Mouse (Mus musculus): Measurements from ENCODE around the gene Spata1. TPM values are rescaled to one million over a fixed set of nuclear protein-coding genes. Genes with fewer than 3 reads are reported as not detected.

Spata1 gene
- 1 to 10 TPM; 2.7 to 3.6 TPM for total RNA-seq (2021)
- long read RNA-seq, experiment 1, partial matches to known transcripts, result 0 of 2 reads
- long read RNA-seq, experiment 1, other reads (novel, unspliced or antisense), result 2 of 2 reads
- long read RNA-seq, experiment 2, result 0 reads

- intact Hi-C loops (cut with DNase I), result loop anchor here (2.0 to 5.0 kb wide), 3 partner anchors 21 to 92 kb away; partner anchors contain the start of gene Rpf1
- peak; percentile 94 to 95 for DNase-seq
These were observed at the start of gene Spata1, which contains the start of gene Gng5 for GRCm38 (mm10) chr3:146499431-146500002. Gene Spata1 (minus strand): TSS chr3:146499753. Gene Gng5 (plus strand): TSS chr3:146499807.

GRCm38 (mm10) chr3:146543632-146544031 is 44.1 kb upstream of the Spata1 start:
- DNase-seq, result no peak
- intact Hi-C loops (cut with DNase I), result no loop called here

GRCm38 (mm10) chr3:146540521-146541273 is 41.1 kb upstream of the Spata1 start:
- intact Hi-C loops (cut with DNase I), result no loop called here
- DNase-seq, result no peak

DNA sequence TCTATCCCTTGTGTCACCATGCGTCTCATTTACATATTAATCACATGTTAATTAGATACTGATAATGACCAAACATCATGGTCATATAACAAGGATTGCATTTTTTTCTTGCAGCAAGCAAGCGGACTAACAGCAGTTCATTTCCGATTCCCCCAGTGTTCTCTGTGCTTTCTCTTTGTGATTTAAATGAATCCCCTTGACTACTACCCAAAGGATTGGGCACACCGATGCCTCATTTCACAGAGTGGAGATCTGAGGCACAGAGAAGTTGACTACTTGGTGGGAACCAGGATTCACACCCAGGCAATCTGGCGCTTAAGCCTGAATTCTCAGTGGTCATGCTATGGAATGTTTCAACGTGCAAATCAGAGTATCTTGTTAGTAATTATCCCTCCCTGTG is 35.4 kb upstream of the Spata1 start:
- intact Hi-C loops (cut with DNase I), result no loop called here
- DNase-seq, result no peak

- DNase-seq, result no peak
- intact Hi-C loops (cut with DNase I), result no loop called here
These were observed 28.8 kb upstream of the Spata1 start for GRCm38 (mm10) chr3:146528335-146528734.

GRCm38 (mm10) chr3:146521652-146522020 is 22.1 kb upstream of the Spata1 start:
- intact Hi-C loops (cut with DNase I), result loop anchor here (2.0 to 5.0 kb wide), 2 partner anchors 21 to 119 kb away; partner anchors contain the start of gene Ssx2ip
- DNase-seq, result no peak

DNA sequence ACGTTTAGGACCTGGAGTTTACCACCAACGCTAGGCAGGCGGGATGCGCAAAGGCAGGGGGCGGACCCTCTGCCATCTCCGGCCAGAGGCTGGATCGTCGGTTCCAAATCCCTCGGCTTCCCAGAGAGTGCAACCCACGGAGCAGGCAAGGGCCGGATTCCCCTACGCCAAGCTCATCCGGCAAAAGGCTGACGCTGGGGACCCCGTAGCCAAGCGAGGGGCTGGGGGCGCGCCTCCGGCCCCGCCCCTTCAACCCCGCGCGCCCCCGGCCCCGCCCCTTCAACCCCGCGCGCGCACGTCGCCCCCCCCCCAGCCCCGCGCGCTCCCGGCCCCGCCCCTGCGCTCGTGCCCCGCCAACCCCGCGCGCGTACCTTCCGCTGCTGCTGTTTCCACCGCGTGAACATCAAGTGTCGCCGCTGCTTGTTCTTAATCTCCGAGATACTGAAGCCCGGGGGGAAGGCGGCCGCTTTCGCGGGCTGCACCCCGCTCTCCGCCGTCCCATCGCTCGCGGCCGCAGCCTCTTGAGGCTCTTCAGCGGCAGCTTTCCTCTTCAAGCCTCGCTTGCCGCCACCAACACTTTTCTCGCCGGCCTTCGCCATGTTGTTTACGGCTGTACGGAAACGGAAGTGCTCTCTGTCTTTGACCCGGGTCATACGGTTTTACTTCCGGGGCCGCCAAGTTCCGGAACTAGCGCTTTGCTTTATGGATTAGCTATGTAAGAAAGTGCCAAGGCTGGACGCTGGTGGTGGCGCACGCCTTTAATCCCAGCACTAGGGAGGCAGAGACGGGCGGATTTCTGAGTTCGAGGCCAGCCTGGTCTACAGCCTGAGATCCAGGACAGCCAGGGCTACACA is 21.5 kb upstream of the Spata1 start, which contains the start of gene Rpf1:
Rpf1 (minus strand) TSS at position 632 of the 854 bp plus-strand sequence.
- intact Hi-C loops (cut with DNase I), result loop anchor here (2.0 to 5.0 kb wide), 2 partner anchors 20 to 119 kb away; partner anchors contain the start of gene Ssx2ip
- peak; percentile 83 to 90 for DNase-seq

DNA sequence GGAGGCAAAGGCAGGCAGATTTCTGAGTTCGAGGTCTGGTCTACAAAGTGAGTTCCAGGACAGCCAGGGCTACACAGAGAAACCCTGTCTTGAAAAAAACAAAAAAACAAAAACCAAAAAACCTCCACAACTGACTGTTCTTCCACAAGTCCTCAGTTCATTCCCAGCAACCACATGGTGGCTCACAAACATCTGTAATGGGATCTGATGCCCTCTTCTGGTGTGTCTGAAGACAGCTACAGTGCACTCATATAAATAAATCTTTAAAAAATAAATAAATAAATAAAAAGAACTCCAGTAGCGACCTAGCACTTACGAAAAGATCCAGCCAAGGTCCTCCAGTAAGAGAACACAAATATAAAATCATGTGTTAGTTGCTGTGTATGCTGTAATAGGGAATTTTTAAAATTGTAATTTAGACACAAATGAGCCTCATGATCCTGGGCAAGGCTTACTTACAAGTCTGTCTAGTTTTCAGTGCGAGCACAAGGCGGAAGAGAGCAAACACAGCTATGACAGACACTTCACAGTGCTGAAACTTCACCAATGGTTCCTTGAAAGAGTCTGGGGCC is 20.8 kb upstream of the Spata1 start:
- no peak for DNase-seq
- intact Hi-C loops (cut with DNase I), result loop anchor here (2.0 to 5.0 kb wide), 2 partner anchors 20 to 118 kb away; partner anchors contain the start of gene Ssx2ip

DNA sequence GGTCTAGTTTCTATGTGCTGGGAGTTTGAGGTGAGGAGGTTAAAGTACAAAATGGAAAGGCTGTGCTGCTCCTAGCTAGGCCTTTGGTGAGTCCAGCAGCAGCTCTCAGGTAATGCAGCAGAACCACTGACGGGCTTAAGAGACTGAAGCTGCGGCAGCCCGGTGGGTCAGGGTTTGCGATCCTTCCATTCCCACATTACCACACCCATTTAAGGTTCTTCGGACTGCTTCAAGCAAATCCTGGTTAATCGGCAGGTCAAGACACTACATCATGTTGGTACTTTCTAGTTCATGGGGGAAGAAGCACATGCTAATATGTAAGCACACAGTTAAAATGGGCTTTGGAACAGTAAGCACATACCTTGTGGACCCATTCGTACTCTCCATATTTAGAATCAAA is 7.2 kb upstream of the Spata1 start:
- no peak for DNase-seq
- intact Hi-C loops (cut with DNase I), result no loop called here

GRCm38 (mm10) chr3:146501601-146502123 is 2.1 kb upstream of the Spata1 start:
- intact Hi-C loops (cut with DNase I), result loop anchor here (2.0 kb wide), 1 partner anchor 19 kb away; the partner anchor contains the start of gene Rpf1
- no peak for DNase-seq

- intact Hi-C loops (cut with DNase I), result loop anchor here (2.0 kb wide), 1 partner anchor 20 kb away; the partner anchor contains the start of gene Rpf1
- no peak for DNase-seq
These were observed 1.3 kb upstream of the Spata1 start for GRCm38 (mm10) chr3:146500810-146501201.

DNA sequence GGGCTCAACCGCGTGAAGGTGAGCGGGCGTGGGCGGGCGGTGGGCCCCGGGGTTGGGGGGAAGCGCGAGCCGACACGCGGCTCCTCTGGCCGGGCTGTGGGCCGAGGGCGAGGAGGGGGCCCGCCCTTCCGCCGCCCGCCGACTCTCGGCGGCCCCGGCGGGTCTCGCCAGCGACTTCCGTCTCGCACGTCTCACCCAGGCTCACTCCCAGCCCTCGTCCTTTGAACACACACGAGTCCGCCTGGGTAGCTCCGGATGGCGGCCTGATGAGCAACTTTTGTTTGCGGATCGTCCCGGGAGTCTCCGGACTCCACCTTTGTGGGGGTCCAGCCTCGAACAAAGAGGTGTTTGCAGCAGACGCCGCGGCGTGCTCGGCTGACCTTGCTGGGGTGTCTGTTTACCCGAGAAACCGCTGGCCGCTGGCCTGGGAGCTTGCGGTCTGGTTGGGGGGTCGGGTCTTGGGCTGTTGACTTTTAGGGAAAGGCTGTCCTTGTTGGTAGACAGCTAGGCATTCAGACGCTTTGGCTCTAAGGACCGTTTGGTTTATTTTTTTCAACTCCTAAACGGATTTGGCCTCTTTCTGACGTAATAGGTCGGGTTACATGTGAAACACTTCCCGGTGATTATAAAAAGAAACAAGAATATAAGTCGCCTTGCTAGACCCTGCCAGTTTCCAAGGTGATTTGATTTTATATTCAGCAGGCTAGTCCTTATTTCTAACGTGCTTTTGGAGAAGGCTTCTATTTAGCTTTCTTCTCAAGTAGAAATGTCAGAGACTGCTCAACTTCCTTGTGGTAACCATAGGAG is 653 bp upstream of the Spata1 start:
- intact Hi-C loops (cut with DNase I), result loop anchor here (2.0 kb wide), 1 partner anchor 21 kb away; the partner anchor contains the start of gene Rpf1
- peak; percentile 72 to 77 for DNase-seq

GRCm38 (mm10) chr3:146498989-146499388 is 564 bp downstream of the Spata1 start:
- DNase-seq, result no peak
- intact Hi-C loops (cut with DNase I), result loop anchor here (5.0 kb wide), 2 partner anchors 47 to 92 kb away; no protein-coding TSS in a partner anchor

GRCm38 (mm10) chr3:146494941-146495340 is 4.6 kb downstream of the Spata1 start:
- DNase-seq, result no peak
- intact Hi-C loops (cut with DNase I), result loop anchor here (5.0 kb wide), 2 partner anchors 43 to 88 kb away; no protein-coding TSS in a partner anchor

DNA sequence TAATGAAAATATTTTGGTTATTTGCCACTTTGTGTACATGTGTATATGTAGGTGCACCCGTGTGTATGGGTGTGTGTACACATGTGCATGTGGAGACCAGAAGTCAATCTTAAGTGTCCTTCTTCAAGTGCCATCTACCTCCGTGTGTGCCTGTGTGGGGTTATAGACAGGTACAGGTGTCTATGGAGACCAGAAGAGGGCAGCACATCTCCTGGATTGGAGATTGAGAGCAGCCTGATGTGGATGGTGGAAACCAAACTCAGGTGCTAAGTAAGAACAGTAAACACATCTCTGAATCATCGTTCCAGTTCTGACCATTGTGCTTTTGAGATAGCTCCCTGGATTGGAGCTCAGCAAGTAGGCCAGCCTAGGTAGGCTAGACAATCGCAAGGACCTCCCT is 13.1 kb downstream of the Spata1 start:
- intact Hi-C loops (cut with DNase I), result no loop called here
- no peak for DNase-seq

DNA sequence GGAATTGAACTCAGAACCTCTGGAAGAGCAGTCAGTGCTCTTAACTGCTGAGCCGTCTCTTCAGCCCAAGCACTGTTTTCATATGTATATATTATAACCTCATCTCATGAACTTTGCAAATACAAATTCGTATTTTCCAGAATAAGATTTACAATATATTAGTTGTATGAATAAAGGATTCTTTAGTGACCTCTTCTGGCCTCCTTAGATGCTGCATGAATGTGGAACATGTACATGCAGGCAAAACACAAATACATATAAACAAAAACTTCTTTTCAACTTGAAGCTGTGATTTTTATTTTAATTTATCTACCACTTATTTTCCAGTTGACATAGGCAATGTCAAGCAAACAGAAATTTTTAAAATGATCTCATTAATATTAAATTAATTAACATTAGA is 17.5 kb downstream of the Spata1 start:
- intact Hi-C loops (cut with DNase I), result no loop called here
- DNase-seq, result no peak

- intact Hi-C loops (cut with DNase I), result no loop called here
- no peak for DNase-seq
These were observed 25.1 kb downstream of the Spata1 start for GRCm38 (mm10) chr3:146474428-146474827.

- no peak for DNase-seq
- intact Hi-C loops (cut with DNase I), result no loop called here
These were observed 25.8 kb downstream of the Spata1 start for GRCm38 (mm10) chr3:146473741-146474140.

- DNase-seq, result no peak
- intact Hi-C loops (cut with DNase I), result no loop called here
These were observed 26.9 kb downstream of the Spata1 start for GRCm38 (mm10) chr3:146472657-146473056.

Measured in heart, postnatal 14 days (tissue).